Mouse (Mus musculus) thymus, postnatal 36 days (tissue): Measurements from ENCODE around the gene Hagh.

Source experiments
- DNase-seq, 2 experiments: peaks; one replicate each; pipeline ENCODE4 v3.0.0; 2022; ENCODE audit warnings: mixed read lengths in 2 of 2

Gene Hagh

GRCm38 (mm10) chr17:24887291-24888080, 47.5 kb downstream of the Hagh start:
- no peak for DNase-seq

- DNase-seq, result no peak
Measured at GRCm38 (mm10) chr17:24888862-24889261, 48.9 kb downstream of the Hagh start.

- no peak for DNase-seq
Measured at GRCm38 (mm10) chr17:24890151-24891092, 50.5 kb downstream of the Hagh start.

GRCm38 (mm10) chr17:24891321-24891720, 51.4 kb downstream of the Hagh start:
- DNase-seq, result no peak

GRCm38 (mm10) chr17:24892785-24893184, 52.8 kb downstream of the Hagh start:
- no peak for DNase-seq

- DNase-seq, result no peak
Measured at GRCm38 (mm10) chr17:24893276-24893675, 53.3 kb downstream of the Hagh start.

GRCm38 (mm10) chr17:24894061-24894994, 54.4 kb downstream of the Hagh start:
- DNase-seq, result no peak

GRCm38 (mm10) chr17:24894995-24895547, 55.1 kb downstream of the Hagh start, which contains the start of the genes Eme2 and Mrps34:
Eme2 (minus strand) TSS chr17:24895087.
Mrps34 (plus strand) TSS chr17:24895116.
- peak; percentile 72 to 74 for DNase-seq

- peak in 1 of 2 experiments; percentile 24 for DNase-seq
Measured at GRCm38 (mm10) chr17:24895571-24896240, 55.8 kb downstream of the Hagh start.

GRCm38 (mm10) chr17:24896241-24896992, 56.5 kb downstream of the Hagh start, which contains the start of gene Nme3:
Nme3 (plus strand) TSS chr17:24896500.
- DNase-seq, result peak; percentile 76 to 77

GRCm38 (mm10) chr17:24896993-24897269, 57.0 kb downstream of the Hagh start:
- DNase-seq, result no peak

- no peak for DNase-seq
Measured at GRCm38 (mm10) chr17:24897600-24897999, 57.7 kb downstream of the Hagh start.

- DNase-seq, result no peak
Measured at GRCm38 (mm10) chr17:24898041-24898854, 58.3 kb downstream of the Hagh start.

- DNase-seq, result no peak
Measured at GRCm38 (mm10) chr17:24899153-24899552, 59.2 kb downstream of the Hagh start.

- DNase-seq, result no peak
Measured at GRCm38 (mm10) chr17:24900014-24900413, 60.1 kb downstream of the Hagh start.

- no peak for DNase-seq
Measured at GRCm38 (mm10) chr17:24902124-24902523, 62.2 kb downstream of the Hagh start.

- peak in 1 of 2 experiments; percentile 39 for DNase-seq
Measured at GRCm38 (mm10) chr17:24902671-24903474, 62.9 kb downstream of the Hagh start.

- no peak for DNase-seq
Measured at GRCm38 (mm10) chr17:24903767-24904166, 63.8 kb downstream of the Hagh start.

GRCm38 (mm10) chr17:24907591-24907990, 67.6 kb downstream of the Hagh start:
- DNase-seq, result no peak
